Mouse (Mus musculus): ENCODE measurements around the gene Mxd4.

Mxd4 gene

DNA sequence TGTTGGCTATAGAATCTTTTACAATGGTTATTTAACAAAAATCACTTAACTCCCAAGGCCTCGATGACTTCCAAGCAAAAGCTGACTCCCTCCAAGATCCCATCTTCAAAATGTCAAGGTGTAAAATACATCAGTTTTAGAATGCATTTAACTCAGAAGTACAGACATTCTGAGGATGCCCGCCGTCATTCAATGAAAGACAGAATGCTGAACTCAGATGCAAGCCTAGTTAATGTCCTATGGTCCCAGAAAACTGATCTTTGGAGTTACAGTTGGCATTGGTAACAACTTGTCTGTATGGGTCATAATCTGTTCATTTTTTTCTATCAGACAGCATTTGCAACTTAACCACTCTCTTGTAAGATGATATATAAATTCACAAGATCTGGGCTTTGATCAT is 17.6 kb downstream of the Mxd4 start:
- DNase-seq (ENCODE audit: low spot score) = no peak

DNA sequence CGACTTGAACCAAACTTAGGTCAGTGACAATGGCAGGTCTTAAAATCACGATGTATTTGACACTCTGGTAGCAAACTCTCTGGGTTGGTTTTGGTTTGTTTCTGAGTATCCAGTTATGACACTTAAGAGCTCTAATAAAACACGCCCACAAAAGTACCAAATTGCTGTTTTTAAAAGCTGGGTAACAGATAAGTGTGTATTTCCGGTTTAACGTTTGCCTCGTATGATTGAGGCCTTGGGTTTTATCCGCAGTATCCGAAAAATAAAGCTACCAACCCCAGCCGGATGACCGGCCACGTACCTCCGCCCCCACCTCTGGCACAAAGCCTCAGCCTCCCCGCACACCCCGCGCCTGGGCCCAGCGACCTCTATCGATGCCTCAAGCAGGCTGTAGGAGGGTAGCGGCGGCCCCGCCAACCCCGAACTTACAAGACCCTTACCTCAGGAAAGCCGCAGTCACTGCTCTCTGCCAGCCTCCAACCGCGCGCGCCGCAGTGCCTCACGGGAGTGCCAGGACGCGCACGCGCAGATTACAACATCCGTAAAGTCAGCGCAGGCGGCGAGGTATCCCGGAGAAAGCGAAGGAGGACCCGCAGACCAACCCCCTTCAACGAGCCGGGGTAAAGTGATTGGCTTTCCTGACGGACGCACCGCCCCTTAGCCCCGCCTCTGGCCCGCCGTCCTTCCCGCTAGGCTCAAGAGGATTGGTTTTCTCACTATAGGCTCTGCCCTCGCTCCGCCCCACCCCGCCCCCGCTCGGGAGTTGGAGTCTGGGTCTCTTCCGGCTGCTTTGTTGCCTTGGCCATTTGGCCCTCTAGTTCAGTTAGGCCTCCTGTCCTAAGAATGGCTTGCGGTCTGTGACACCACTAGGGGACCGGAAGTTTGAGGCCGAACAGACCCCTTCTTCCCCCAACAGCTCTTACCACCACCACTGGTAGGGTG is 18.3 kb downstream of the Mxd4 start, which contains the start of the genes Poln and Haus3:
TSS of gene Poln (minus strand) at position 499 of the 942 bp plus-strand sequence.
TSS of gene Haus3 (minus strand) at position 578 of the 942 bp plus-strand sequence.
- peak; percentile 100 for DNase-seq (ENCODE audit: low spot score)

DNA sequence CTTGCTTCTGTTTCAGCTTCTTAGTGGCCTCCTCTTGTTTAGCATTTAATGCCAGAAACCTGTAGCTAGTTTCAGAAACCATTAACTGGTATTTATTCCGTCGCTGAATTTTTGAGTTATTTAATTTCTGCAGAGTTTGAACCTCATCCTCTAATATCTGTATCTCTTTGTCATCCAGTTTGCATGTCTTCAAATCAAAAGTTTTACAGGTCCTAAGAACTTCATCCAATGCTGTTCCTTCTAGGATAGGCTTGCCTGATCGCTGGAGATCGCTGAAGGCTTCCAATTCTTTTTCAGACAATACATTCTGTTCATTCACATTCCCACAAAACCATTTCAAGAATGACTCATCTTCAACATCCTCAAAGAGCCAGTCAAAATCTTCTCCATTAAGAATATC is 19.7 kb downstream of the Mxd4 start:
- DNase-seq (ENCODE audit: low spot score) = no peak

DNA sequence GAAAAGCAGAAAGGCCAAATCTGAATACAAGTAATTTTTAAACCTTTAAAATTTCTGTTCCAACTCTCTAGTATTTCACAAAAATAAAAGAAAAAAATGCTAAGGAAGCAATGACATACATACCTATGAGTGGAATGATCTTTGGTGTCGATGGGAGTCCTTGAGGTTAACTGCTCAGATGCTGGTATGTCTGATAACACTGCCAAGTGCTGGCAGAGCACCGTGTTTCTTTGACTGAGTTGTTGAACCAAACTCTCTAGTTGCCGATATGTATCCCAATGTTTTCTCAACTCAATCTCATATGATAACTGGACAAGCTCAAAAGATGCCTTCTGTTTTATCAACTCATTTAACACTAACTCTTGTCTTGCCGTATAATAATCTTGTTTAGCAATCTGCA is 21.7 kb downstream of the Mxd4 start:
- DNase-seq (ENCODE audit: low spot score) = no peak

DNA sequence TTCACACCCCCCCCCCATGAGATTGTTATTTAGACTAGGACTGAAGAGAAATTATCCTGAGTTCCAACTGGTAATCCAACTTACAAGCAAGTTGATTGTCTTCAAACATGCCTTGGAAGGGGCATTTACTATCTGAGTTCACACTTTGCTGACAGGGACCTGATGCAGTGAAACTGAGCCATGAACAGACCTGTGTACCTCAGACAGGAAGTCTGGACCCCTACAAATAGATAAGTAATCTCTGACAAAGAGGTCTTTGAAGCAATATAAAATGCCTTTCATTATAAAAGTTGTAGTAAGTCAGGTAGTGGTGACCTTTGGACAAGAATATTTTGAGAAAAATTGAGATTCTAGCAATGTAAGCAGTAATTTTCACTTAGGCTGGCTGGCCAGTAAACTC is 39.0 kb downstream of the Mxd4 start:
- DNase-seq (ENCODE audit: low spot score) = no peak

DNA sequence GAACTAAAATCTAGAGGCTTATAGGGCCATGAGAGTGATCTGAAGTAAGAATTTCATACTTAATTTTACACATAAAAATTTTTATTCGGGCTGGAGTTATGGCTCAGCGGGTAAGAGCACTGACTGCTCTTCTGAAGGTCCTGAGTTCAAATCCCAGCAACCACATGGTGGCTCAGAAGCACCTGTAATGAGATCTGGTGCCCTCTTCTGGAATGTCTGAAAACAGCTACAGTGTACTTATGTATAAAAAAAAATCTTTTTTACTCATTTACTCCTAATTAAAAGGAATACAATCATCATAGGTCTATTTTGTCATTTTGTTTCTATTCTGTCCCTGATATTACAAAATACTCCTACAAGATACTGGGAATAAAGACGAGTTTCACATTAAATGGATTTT is 40.0 kb downstream of the Mxd4 start:
- DNase-seq (ENCODE audit: low spot score) = no peak

DNA sequence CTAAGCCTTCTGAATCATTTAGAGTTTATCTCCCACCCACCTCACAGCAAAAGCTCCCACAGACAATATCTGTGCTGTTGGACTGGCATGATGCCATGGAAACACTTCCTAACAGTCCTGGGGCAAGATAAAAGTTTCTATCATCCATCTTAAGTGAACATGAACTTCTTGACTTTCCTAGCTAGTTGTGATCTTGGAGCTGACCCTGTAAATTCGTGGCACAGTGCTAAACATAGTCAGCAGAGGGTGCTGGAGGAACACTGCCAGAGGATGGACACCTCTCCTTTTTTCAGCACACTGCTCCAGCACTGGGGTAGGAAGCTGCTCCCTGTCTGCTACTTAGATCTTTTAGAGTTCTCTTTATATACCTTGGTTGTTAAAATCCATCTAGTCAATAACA is 47.8 kb downstream of the Mxd4 start:
- DNase-seq (ENCODE audit: low spot score) = peak; percentile 65

DNA sequence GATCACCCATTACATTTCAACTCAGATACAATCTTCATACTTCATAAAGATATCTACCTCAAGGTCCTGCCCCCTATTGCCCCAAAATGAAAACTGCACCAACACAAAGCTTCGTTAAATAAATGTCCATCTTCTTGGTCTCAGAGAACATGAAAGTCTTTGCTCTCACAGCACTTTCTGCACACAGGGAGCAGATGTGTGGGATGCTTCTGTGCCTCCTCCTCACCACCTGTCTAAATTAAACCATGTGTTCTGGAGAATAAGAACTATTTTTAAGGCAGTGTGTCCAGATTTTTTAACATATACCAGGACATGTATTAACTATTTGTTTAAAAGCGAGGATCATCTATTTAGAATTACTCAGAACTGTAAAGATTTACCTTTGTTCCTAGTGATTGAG is 54.8 kb downstream of the Mxd4 start:
- DNase-seq (ENCODE audit: low spot score) = no peak

DNA sequence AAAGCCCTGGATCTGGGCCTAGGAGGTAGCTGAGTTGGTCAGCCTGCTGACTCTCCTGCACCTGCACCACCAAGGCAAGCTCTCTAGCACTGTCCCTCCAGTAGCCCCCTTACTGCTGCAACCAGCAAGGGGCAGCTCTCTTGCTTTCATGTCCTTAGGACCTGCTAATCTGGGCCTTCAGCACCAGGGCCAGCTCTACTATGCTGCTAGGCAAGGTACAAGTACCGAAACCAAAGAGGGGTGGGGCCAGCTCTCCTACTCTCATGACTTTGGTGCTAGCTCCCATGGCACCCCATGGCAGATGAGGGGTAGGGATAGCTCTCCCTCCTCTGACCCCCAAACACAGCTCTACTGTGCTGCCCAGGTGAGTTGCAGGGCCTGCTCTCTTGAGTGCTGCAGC is 63.4 kb downstream of the Mxd4 start:
- peak; percentile 7 for DNase-seq (ENCODE audit: low spot score)

Data from embryo, embryonic 10 days (tissue).